Mouse (Mus musculus) forebrain, embryonic 10.5 days (tissue): ENCODE measurements around the gene Ldb1. TPM values are rescaled to one million over a fixed set of nuclear protein-coding genes. Genes with fewer than 3 reads are reported as not detected.
A peak's percentile ranks its signal among the peaks of the same experiment; 100 is the strongest.

Experiments used
- DNase-seq: peaks from one replicate; pipeline ENCODE4 v3.0.0-alpha.2; 2017; ENCODE audit warnings: low spot score; ENCODE audit errors: extremely low spot score
- H3K27ac ChIP-seq: fragments of 300-500 bp; sonication (generic); 2 replicates; pipeline ENCODE4 v1.5.1; 2016; ENCODE audit warnings: mild to moderate bottlenecking
- H3K27me3 ChIP-seq: fragments of 300-500 bp; sonication (generic); 2 replicates; pipeline ENCODE4 v1.6.1; 2016; ENCODE audit warnings: mild to moderate bottlenecking; ENCODE audit not compliant: poor library complexity, severe bottlenecking
- H3K36me3 ChIP-seq: fragments of 300-500 bp; sonication (generic); replicated peaks from 2 replicates; pipeline ENCODE4 v1.6.1; 2016; ENCODE audit warnings: mild to moderate bottlenecking, moderate library complexity
- H3K4me1 ChIP-seq: fragments of 300-500 bp; sonication (generic); 2 replicates; pipeline ENCODE4 v1.6.1; 2016
- H3K4me3 ChIP-seq: fragments of 300-500 bp; sonication (generic); 2 replicates; pipeline ENCODE4 v1.5.1; 2016; ENCODE audit warnings: mild to moderate bottlenecking, moderate library complexity
- H3K9me3 ChIP-seq: fragments of 300-500 bp; sonication (generic); 2 replicates; pipeline ENCODE4 v1.6.1; 2016; ENCODE audit warnings: mild to moderate bottlenecking, moderate library complexity
- WGBS: fragments of 180-500 bp; shearing (Covaris S2); methylation state at CpG from one replicate; pipeline ENCODE4 v1.1.7; 2016; 5-methylcytosine and 5-hydroxymethylcytosine counted together
- polyA plus RNA-seq: library from polyadenylated mRNA; unstranded; fragments of >200 nt; fragmentation: Nextera tagmentation; extraction: Ambion mirVana; gene quantifications from 2 replicates; pipeline ENCODE4 v1.2.1, GENCODE M21; 2016

Ldb1 gene
- polyA plus RNA-seq, 1 experiment from 2014 or later: 87.8 TPM

DNA sequence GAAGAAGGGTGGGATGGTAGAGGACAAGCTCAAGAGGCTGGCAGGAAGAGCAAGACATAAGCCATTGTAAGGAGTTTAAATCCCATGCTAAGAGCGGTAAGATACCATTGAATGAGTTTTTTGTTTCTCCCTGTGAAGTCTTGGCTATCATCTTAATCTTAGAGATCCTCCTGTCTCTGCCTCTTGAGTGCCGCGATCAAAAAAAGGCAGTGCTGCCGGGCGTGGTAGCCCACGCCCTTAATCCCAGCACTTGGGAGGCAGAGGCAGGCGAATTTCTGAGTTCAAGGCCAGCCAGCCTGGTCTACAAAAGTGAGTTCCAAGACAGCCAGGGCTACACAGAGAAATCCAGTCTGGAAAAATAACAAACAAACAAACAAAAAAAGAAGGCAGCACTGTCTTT lies 13.5 kb upstream of the Ldb1 start:
- Histone ChIP-seq H3K27me3 (no peaks in the 10 kb centered on the region), H3K4me3 (peak overlapping the region; percentile 89; the same call in 1 of the 2 replicates)
- WGBS: 96% methylated on average over 7 of the region's 7 CpGs

DNA sequence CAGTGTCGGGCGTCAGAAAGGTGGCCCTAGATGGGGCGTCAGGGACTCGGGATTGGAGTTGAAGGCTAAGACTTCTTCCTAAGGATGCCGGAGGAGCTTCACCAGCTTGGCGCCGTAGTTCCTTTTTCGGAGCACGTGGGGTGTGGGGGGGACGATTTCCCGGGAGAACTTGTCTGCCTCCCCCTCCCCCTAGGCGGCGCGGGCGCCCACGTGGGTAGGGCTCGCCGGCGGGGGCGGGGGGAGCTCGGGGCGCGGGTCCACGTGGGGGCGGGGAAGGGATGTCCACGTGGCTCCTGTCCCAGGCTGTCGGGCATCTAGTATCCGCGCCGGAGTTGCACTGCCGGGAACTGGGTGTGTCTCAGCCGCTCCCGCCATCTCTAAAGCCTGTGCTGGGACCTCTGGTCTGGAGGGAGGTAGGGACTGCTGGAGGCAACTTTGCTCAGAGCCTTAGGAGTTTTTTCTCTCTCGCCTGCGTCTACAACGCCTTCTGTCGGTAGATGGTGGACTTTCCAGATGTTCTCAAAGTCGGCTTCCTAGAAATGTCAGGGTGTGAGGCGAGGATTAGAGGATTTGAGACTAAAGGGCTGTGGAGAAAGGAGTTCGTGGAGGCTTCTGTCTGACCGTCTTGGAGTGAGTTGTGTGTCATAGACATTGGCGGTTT lies 12.1 kb upstream of the Ldb1 start:
- 1% methylated on average over 39 of the region's 42 CpGs for WGBS
- DNase-seq: peak; percentile 81
- H3K27me3 ChIP-seq: no peaks in the 10 kb centered on the region
- H3K9me3 ChIP-seq: no peaks in the 10 kb centered on the region
- H3K36me3 ChIP-seq: peaks cover 26% of the 10 kb centered on the region
- H3K27ac ChIP-seq: peak overlapping the region; percentile 94
- H3K4me1 ChIP-seq: peaks cover 29% of the 10 kb centered on the region
- peak overlapping the region; percentile 89 for H3K4me3 ChIP-seq

More for the DNA sequence above, 13.5 kb upstream of the Ldb1 start:
- Histone ChIP-seq H3K4me1 (peaks cover 29% of the 10 kb centered on the region), H3K36me3 (peaks cover 40% of the 10 kb centered on the region), H3K27ac (no peak overlapping the region), H3K9me3 (no peaks in the 10 kb centered on the region)
- no peak for DNase-seq

DNA sequence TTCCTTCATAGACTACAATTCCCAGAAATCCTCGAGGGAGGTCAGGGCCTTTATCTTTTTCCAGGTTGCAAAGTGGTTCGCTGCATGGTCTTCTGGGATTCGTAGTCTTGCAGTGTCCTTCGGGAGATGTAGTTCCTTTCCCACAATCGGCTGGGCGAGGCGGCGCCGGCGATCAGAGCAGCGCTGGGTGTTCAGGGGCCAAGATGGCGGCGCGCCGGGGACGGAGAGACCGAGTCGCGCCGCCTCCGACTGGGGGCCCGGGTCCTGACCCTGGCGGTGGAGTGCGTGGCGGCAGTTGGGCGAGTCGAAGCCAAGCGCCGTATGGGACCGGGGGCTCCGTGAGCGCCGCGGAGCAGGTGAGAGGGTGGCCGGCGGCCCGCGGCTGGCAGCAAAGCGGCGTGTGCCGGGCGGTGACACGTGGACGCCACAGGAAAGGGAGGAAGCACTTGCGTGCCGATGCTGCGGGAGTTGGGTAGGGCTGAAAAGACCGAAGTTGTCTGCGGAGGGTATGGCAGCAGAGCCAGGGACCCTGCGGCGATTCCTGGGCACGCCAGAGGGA lies 11.5 kb upstream of the Ldb1 start:
- Histone ChIP-seq H3K36me3 (peaks cover 20% of the 10 kb centered on the region), H3K27ac (peak overlapping the region; percentile 94), H3K27me3 (no peaks in the 10 kb centered on the region), H3K4me1 (peaks cover 29% of the 10 kb centered on the region), H3K4me3 (peak overlapping the region; percentile 89), H3K9me3 (no peaks in the 10 kb centered on the region)
- DNase-seq: peak; percentile 93
- WGBS: under 1% methylated on average over 52 of the region's 52 CpGs

DNA sequence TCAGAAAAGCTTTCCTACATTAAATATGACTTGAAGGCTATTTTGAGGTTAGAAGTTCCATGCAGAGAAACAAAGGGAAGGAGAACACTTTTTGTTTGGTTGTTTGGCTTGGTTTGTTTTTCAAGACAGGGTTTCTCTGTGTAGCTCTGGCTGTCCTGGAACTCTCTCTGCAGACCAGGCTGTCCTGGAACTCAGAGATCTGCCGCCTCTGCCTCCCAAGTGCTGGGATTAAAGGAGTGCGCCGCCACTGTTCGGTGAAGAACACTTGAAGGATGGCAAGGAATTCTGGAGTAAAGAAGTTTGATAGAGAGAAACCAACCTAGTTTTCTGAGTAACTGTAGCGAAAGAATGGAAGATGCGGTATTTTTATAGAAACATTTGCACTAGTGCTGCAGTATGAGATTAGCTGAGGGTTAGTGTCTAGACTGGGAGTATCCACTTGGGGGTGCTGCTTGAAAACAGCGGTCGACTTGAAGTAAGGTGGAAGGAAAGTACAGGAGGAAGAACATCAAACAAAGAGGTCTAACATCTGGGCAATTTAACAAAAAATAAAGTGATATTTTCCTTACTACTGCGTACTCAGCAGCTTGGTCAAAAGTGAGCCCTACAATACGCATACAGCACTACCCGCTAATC lies 10.9 kb upstream of the Ldb1 start:
- Histone ChIP-seq H3K4me3 (peak overlapping the region; percentile 89), H3K4me1 (peaks cover 29% of the 10 kb centered on the region), H3K27ac (peak overlapping the region; percentile 94), H3K9me3 (no peaks in the 10 kb centered on the region), H3K27me3 (no peaks in the 10 kb centered on the region), H3K36me3 (peaks cover 14% of the 10 kb centered on the region; the same call in 1 of the 2 replicates)
- no peak for DNase-seq
- 1% methylated on average over 11 of the region's 11 CpGs for WGBS

DNA sequence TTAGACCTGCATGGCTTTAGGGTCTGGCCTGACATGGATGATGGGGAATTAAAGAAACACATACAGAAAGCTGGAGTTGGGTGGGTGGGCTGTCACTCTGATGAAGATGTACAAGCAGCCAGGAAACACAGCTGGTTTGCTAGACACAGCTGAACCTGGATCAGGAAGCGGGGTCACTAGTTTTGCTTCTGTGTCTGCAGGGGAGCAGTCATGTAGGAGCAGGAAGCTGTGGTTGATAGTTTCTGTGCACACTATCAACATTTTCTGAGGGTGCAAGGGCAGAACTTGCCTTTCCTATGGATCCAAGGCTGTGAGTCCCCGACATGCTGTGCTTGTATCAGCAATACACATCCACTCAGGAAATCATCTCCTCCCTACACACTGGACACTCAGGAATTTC lies 5.4 kb upstream of the Ldb1 start:
- H3K27me3 ChIP-seq: no peaks in the 10 kb centered on the region
- no peaks in the 10 kb centered on the region for H3K36me3 ChIP-seq
- 89% methylated on average over 2 of the region's 2 CpGs for WGBS
- no peaks in the 10 kb centered on the region for H3K9me3 ChIP-seq
- peaks cover 24% of the 10 kb centered on the region for H3K4me1 ChIP-seq
- H3K4me3 ChIP-seq: no peak overlapping the region
- no peak overlapping the region for H3K27ac ChIP-seq
- DNase-seq: no peak

DNA sequence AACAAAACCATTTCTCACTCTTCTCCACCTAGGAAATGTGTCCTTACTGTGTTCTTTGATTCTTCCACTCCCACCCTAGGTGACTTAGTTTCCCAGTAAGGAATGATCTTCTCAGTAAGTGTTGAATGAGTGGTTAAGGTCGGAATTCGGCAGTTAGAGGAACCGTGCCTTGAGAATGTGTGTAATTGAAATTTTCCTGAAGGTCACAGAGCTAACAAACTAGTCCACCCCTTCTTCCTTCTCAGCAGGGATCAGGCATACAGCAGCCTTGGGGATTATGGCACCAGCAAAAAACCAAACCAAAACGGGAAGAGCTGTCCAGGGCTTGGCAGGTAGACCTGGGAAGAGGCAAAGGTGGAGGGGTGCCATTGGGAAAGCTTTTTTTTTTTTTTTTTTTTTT lies 4.1 kb upstream of the Ldb1 start:
- Histone ChIP-seq H3K4me1 (peaks cover 36% of the 10 kb centered on the region), H3K4me3 (no peak overlapping the region), H3K9me3 (no peaks in the 10 kb centered on the region), H3K27ac (no peak overlapping the region), H3K27me3 (no peaks in the 10 kb centered on the region), H3K36me3 (no peaks in the 10 kb centered on the region)
- no peak for DNase-seq
- WGBS: 65% methylated on average over 4 of the region's 4 CpGs

DNA sequence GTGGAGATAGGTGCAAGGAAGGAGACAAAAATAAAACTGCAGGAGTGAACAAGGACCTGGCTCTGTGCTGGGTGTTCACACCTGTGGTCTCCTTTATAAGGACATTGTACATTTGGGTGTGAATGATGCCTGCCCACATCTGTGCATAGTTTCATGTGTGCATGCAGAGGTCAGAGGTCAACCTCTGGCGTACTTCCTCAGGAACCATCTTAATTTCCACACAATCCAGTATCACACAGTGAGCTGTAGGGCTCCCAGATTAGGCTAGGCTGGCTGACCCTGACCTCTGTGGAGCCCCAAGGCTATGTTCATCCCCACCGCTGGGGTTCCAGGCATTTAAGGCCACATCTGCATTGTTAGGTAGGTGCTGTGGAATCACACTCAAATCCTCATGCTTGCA lies 2.4 kb upstream of the Ldb1 start:
- no peak overlapping the region for H3K27ac ChIP-seq
- 48% methylated on average over 2 of the region's 2 CpGs for WGBS
- no peaks in the 10 kb centered on the region for H3K36me3 ChIP-seq
- H3K4me3 ChIP-seq: no peak overlapping the region
- H3K9me3 ChIP-seq: no peaks in the 10 kb centered on the region
- peaks cover 53% of the 10 kb centered on the region for H3K4me1 ChIP-seq
- no peaks in the 10 kb centered on the region for H3K27me3 ChIP-seq
- DNase-seq: no peak

DNA sequence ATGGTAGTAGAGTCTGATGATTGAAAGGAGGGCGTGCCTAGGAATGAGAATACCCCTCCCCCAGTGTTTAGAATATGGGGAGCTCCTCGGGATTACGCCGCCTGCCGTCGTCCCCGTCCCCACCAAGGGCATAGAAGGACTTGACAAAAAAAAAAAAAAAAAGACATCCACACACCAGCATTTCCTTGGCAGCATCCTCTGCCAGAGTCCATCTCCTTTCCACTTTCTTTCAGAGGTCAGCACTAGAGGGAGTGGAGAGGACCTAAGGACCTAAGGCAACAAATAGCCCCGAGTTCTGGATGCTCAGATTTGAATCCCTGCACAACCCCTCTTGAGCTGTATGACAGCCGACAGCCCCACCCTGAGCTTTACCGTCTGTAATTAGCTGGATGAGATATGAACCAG lies 1.6 kb upstream of the Ldb1 start:
- WGBS: 9% methylated on average over 10 of the region's 10 CpGs
- H3K4me1 ChIP-seq: peaks cover 62% of the 10 kb centered on the region
- DNase-seq: no peak
- no peaks in the 10 kb centered on the region for H3K27me3 ChIP-seq
- peak overlapping the region; percentile 97; the same call in 1 of the 2 replicates for H3K4me3 ChIP-seq
- no peaks in the 10 kb centered on the region for H3K36me3 ChIP-seq
- H3K27ac ChIP-seq: peak overlapping the region; percentile 97
- H3K9me3 ChIP-seq: no peaks in the 10 kb centered on the region

DNA sequence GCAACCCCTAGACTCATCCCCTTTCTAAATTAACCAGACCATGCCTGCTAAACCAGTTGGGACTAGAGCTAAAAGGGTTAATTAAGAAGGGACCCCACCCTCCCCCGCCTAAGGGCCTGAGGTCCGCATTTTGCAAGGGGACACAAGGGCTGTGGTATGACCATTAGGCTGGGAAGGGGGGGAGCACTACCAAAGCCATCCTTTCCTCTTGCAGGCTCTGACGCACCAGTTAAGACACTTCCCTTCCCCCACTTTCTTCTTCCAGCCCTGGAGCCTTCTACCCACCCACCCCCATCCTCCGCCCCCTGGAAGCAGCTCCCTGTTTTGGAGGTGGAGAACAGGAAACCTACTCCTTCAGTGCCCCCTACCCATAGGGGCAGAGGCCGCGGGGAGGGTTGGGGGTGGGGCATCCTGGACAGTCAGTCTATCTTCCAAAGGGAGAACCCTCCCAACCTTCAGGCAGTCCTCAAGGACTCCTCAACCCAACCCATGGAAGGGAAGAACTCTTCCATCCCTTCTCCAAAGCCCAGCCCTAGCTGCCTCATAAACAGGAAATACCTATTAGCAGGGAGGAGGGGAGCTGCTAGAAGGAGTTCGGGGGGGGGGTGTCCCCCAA lies 790 bp upstream of the Ldb1 start:
- DNase-seq: no peak
- H3K36me3 ChIP-seq: no peaks in the 10 kb centered on the region

DNA sequence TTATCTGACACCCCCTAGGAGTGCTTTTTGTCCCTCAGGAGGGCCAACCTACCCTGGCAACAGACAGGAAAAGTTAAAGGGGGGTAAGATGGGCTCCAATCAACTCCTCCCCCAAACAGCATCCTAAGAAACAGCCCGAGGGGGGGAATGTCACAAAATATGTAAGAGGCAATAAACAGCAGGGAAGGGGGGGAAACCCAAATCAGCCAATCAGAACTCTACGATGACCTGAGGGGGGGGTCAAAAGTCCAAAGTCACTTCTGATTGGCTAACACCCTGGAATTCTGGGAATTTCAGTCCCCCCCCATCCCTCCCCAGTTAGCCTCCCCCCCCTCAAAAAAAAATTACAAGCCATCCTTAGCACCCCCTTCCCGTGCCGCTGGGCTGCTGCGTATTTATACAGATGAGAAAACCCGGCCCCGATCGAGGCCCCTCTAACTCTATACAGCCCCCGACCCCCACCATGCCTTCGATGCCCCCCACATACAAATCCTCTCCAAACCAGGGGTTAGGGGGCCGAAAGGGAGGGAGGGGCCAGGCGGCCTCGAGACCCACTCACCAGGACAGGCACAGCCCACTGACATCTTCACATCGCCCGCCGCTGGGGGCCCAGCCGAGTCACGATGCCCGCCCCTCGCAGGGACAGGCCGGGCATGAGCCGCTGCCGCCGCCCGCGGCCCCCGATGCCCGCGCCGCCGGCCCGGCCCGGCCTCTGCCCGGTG lies 582 bp downstream of the Ldb1 start, which contains the start of gene Pprc1:
Gene Pprc1 (plus strand): TSS at position 616 of the 722 bp plus-strand sequence.
- peaks cover 83% of the 10 kb centered on the region for H3K4me1 ChIP-seq
- H3K9me3 ChIP-seq: no peaks in the 10 kb centered on the region
- no peak for DNase-seq
- H3K27ac ChIP-seq: peak within 1 kb of the TSS; percentile 97
- no peaks in the 10 kb centered on the region for H3K36me3 ChIP-seq
- under 1% methylated on average over 34 of the region's 34 CpGs for whole genome bisulfite sequencing
- no peaks in the 10 kb centered on the region for H3K27me3 ChIP-seq
- H3K4me3 ChIP-seq: peak within 1 kb of the TSS; percentile 97

More for the DNA sequence above, 790 bp upstream of the Ldb1 start:
- peak overlapping the region; percentile 97 for H3K27ac ChIP-seq
- 2% methylated on average over 7 of the region's 7 CpGs for WGBS
- no peaks in the 10 kb centered on the region for H3K27me3 ChIP-seq
- no peaks in the 10 kb centered on the region for H3K9me3 ChIP-seq
- peaks cover 70% of the 10 kb centered on the region for H3K4me1 ChIP-seq
- H3K4me3 ChIP-seq: peak overlapping the region; percentile 97

DNA sequence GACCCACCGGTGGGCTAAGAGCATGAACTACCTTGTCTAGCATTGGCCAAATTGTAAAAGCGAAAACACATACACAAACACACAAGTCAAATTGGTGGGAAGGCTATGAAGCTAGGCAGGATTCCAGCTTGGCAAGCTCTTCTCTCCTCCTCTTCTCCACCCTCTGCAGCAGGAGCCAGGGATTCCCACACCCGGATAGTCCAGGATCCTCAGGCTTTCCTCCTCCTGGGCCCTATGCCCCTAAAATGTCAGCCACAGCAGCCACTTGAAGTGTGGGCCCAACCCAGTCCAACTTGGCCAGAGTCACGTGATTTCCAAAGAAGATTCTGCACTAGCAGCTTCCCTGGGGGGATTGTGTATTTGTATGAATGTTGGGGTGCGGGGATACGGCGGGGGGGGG lies 1.6 kb downstream of the Ldb1 start:
- peak overlapping the region; percentile 97 for H3K4me3 ChIP-seq
- no peak for DNase-seq
- peak overlapping the region; percentile 97 for H3K27ac ChIP-seq
- H3K4me1 ChIP-seq: peaks cover 90% of the 10 kb centered on the region
- H3K36me3 ChIP-seq: 0 out of 2 replicates have a peak, but pooled peaks cover 2% of the 10 kb centered on the region
- WGBS: 67% methylated on average over 7 of the region's 7 CpGs
- H3K9me3 ChIP-seq: no peaks in the 10 kb centered on the region
- H3K27me3 ChIP-seq: no peaks in the 10 kb centered on the region

DNA sequence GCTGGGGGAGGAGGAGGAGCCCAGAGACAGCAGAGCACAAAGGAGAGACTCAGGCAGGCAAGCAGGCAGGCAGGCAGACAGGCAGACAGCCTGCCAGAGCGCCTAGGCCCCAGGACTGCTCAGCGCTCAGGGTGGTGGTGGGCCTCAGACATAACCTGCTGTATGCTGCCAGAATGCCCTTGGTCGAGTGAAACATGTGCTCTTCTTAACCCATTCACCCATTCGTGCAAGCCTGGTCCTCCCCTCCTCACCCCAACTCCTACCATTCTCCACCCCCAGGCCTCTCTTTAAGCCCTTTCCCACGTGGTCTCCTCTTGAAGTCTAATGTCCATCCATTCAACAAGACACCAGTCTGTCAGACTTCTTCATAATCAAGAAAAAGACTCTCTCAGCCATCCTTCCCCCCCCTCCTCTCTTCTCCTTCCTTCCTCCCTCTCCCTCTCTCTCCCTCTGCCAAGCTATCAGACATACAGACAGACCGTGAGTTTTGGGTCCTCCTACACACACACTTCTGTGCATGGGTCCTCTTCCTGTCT lies 2.5 kb downstream of the Ldb1 start:
- no peaks in the 10 kb centered on the region for H3K9me3 ChIP-seq
- H3K36me3 ChIP-seq: 0 out of 2 replicates have a peak, but pooled peaks cover 2% of the 10 kb centered on the region
- H3K4me1 ChIP-seq: peaks cover 95% of the 10 kb centered on the region
- H3K27me3 ChIP-seq: no peaks in the 10 kb centered on the region
- H3K27ac ChIP-seq: peak overlapping the region; percentile 97
- WGBS: 5% methylated on average over 6 of the region's 6 CpGs
- peak; percentile 73 for DNase-seq
- peak overlapping the region; percentile 97 for H3K4me3 ChIP-seq
